ENCODE assay signal across 8 mouse cellular contexts in genomic region chr17:86937497-86938155, GRCm38 (mm10). TPM values are rescaled to one million over a fixed set of nuclear protein-coding genes. Genes with fewer than 3 reads are reported as not detected.
A peak's percentile ranks its signal among the peaks of the same experiment; 100 is the strongest.
DNase-seq lines count a peak whose midpoint lies in the region; ATAC-seq lines count a peak whose summit lies in the region.

No protein-coding gene starts in this region.

- H3K4me2 ChIP-seq in forebrain, embryonic 16.5 days (ENCODE audit: low read length) = peak overlapping the region; percentile 59
- H3K4me2 ChIP-seq in liver, embryonic 15.5 days = peak overlapping the region; percentile 43
- peak overlapping the region; percentile 62 for H3K4me2 ChIP-seq in neural tube, embryonic 12.5 days (replicated peaks)

- ATAC-seq in CD4-positive, CD25-positive, alpha-beta regulatory T cell, adult 4 months = peak; percentile 87
- ATAC-seq in forebrain, embryonic 16.5 days = peak; percentile 81
- no peak for ATAC-seq in liver, embryonic 15.5 days (ENCODE audit: insufficient read depth)
- ATAC-seq in neural tube, embryonic 12.5 days (ENCODE audit: low FRiP score, low read depth) = peak; percentile 94

- peaks cover 19% of the 10 kb centered on the region for H3K4me1 ChIP-seq in forebrain, embryonic 16.5 days (replicated peaks; ENCODE audit: control insufficient read depth, insufficient read depth, low read length)
- no peaks in the 10 kb centered on the region; the same call in 1 of the 2 replicates for H3K4me1 ChIP-seq in liver, embryonic 15.5 days (replicated peaks)
- peaks cover 19% of the 10 kb centered on the region for H3K4me1 ChIP-seq in neural tube, embryonic 12.5 days

- no peaks in the 10 kb centered on the region for H3K27me3 ChIP-seq in forebrain, embryonic 16.5 days (replicated peaks; ENCODE audit: control insufficient read depth, insufficient read depth, low read length)
- peaks cover 12% of the 10 kb centered on the region for H3K27me3 ChIP-seq in liver, embryonic 15.5 days
- H3K27me3 ChIP-seq in neural tube, embryonic 12.5 days (replicated peaks) = 0 out of 2 replicates have a peak, but pooled peaks cover 3% of the 10 kb centered on the region

- H3K9me3 ChIP-seq in forebrain, embryonic 16.5 days (ENCODE audit: control insufficient read depth, low read length) = no peaks in the 10 kb centered on the region
- no peaks in the 10 kb centered on the region for H3K9me3 ChIP-seq in liver, embryonic 15.5 days (replicated peaks)
- no peaks in the 10 kb centered on the region for H3K9me3 ChIP-seq in neural tube, embryonic 12.5 days

- under 1% methylated on average over 20 of the region's 20 CpGs for WGBS in forebrain, embryonic 16.5 days
- under 1% methylated on average over 20 of the region's 20 CpGs for WGBS in large intestine, adult 2 months
- WGBS in liver, embryonic 15.5 days (ENCODE audit: insufficient replicate concordance) = 5% methylated on average over 20 of the region's 20 CpGs
- 4% methylated on average over 20 of the region's 20 CpGs for whole genome bisulfite sequencing in neural tube, embryonic 12.5 days

- intact Hi-C loops in heart, postnatal 25 days (cut with DNase I) = loop anchor here (2.0 kb wide), 1 partner anchor 25 kb away; the partner anchor contains the start of gene Rhoq

- H3K27ac ChIP-seq in forebrain, embryonic 16.5 days (ENCODE audit: low read length) = peak overlapping the region; percentile 11; the same call in 1 of the 2 replicates
- H3K27ac ChIP-seq in liver, embryonic 15.5 days (replicated peaks) = no peak overlapping the region
- no peak overlapping the region for H3K27ac ChIP-seq in neural tube, embryonic 12.5 days

- 0 out of 2 replicates have a peak overlapping the region, but pooled peaks have one; percentile 24 for H3K9ac ChIP-seq in forebrain, embryonic 16.5 days (replicated peaks; ENCODE audit: low read depth, low read length)
- H3K9ac ChIP-seq in liver, embryonic 15.5 days = no peak overlapping the region
- 0 out of 2 replicates have a peak overlapping the region, but pooled peaks have one; percentile 2 for H3K9ac ChIP-seq in neural tube, embryonic 12.5 days

- H3K36me3 ChIP-seq in forebrain, embryonic 16.5 days (ENCODE audit: control insufficient read depth, insufficient read depth) = no peaks in the 10 kb centered on the region
- H3K36me3 ChIP-seq in liver, embryonic 15.5 days (replicated peaks) = no peaks in the 10 kb centered on the region
- no peaks in the 10 kb centered on the region for H3K36me3 ChIP-seq in neural tube, embryonic 12.5 days

- peak overlapping the region; percentile 35 for H3K4me3 ChIP-seq in forebrain, embryonic 16.5 days (replicated peaks; ENCODE audit: low read length)
- peak overlapping the region; percentile 23 for H3K4me3 ChIP-seq in liver, embryonic 15.5 days (replicated peaks)
- H3K4me3 ChIP-seq in neural tube, embryonic 12.5 days = peak overlapping the region; percentile 32

- peak; percentile 35 for DNase-seq in c-Kit-positive CD71-negative TER-119-negative erythroid progenitor cells, embryonic 14.5 days (ENCODE audit: low read depth)
- DNase-seq in heart, postnatal 25 days (ENCODE audit: low spot score) = peak; percentile 72
- peak; percentile 73 for DNase-seq in large intestine, adult 2 months (ENCODE audit: low read depth, low spot score)
- DNase-seq in testis, postnatal 14 days (ENCODE audit: low spot score) = peak; percentile 44

RNA-seq across cellular contexts. Expression of gene Atp6v1e2, which starts 10.1 kb away (rescaled TPM):
- not detected for polyA plus RNA-seq in CD4-positive, CD25-positive, alpha-beta regulatory T cell, adult 4 months (2017; shearing (Covaris generic))
- not detected in 2 replicates for polyA plus RNA-seq in forebrain, embryonic 16.5 days (2015; fragmentation: Nextera tagmentation; extraction: Ambion mirVana)
- total RNA-seq in heart, postnatal 25 days (2021) = not detected
- not detected in 2 replicates for polyA plus RNA-seq in large intestine, adult 2 months (2012; rRNA removed)
- not detected in 2 replicates for polyA plus RNA-seq in liver, embryonic 15.5 days (2015; fragmentation: Nextera tagmentation; extraction: Ambion mirVana)
- polyA plus RNA-seq in neural tube, embryonic 12.5 days (2016; fragmentation: Nextera tagmentation; extraction: Ambion mirVana) = not detected in 2 replicates

RNA-seq across cellular contexts. Expression of gene Tmem247, which starts 20.5 kb away (rescaled TPM):
- not detected for polyA plus RNA-seq in CD4-positive, CD25-positive, alpha-beta regulatory T cell, adult 4 months (2017; shearing (Covaris generic))
- polyA plus RNA-seq in forebrain, embryonic 16.5 days (2015; fragmentation: Nextera tagmentation; extraction: Ambion mirVana) = not detected in 2 replicates
- not detected for total RNA-seq in heart, postnatal 25 days (2021)
- polyA plus RNA-seq in large intestine, adult 2 months (2012; rRNA removed) = not detected in 2 replicates
- not detected in 2 replicates for polyA plus RNA-seq in liver, embryonic 15.5 days (2015; fragmentation: Nextera tagmentation; extraction: Ambion mirVana)
- polyA plus RNA-seq in neural tube, embryonic 12.5 days (2016; fragmentation: Nextera tagmentation; extraction: Ambion mirVana) = not detected in 2 replicates

RNA-seq across cellular contexts. Expression of gene Rhoq, which starts 25.3 kb away (rescaled TPM):
- 1 to 10 TPM; 4.2 TPM for polyA plus RNA-seq in CD4-positive, CD25-positive, alpha-beta regulatory T cell, adult 4 months (2017; shearing (Covaris generic))
- 5.2 and 5.4 TPM in 2 replicates for polyA plus RNA-seq in forebrain, embryonic 16.5 days (2015; fragmentation: Nextera tagmentation; extraction: Ambion mirVana)
- total RNA-seq in heart, postnatal 25 days (2021) = 100 to 1,000 TPM; 140 to 159 TPM
- 13.9 and 20.5 TPM in 2 replicates for polyA plus RNA-seq in large intestine, adult 2 months (2012; rRNA removed)
- 1.4 TPM in 2 replicates for polyA plus RNA-seq in liver, embryonic 15.5 days (2015; fragmentation: Nextera tagmentation; extraction: Ambion mirVana)
- 12.8 and 14.3 TPM in 2 replicates for polyA plus RNA-seq in neural tube, embryonic 12.5 days (2016; fragmentation: Nextera tagmentation; extraction: Ambion mirVana)
